Comparison of ENCODE assay signal across 8 mouse cellular contexts in genomic region chr15:27702031-27702971, GRCm38 (mm10). TPM values are rescaled to one million over a fixed set of nuclear protein-coding genes. Genes with fewer than 3 reads are reported as not detected.
DNase-seq lines count a peak whose midpoint lies in the region; ATAC-seq and TF ChIP-seq lines count a peak whose summit lies in the region.

No protein-coding gene starts in this region.

- TF ChIP-seq CTCF in lung, adult 2 months (IDR thresholded peaks at IDR 0.05; ENCODE audit: insufficient read depth, low read length), result no peak
- no peak for TF ChIP-seq CTCF in liver, embryonic 14.5 days (IDR thresholded peaks at IDR 0.05; ENCODE audit: low read depth)

- H3K9ac ChIP-seq in liver, embryonic 14.5 days (replicated peaks), result no peak overlapping the region

- H3K4me3 ChIP-seq in lung, adult 2 months (replicated peaks; ENCODE audit: extremely low read depth, low read depth, low read length), result no peak overlapping the region
- no peak overlapping the region for H3K4me3 ChIP-seq in liver, embryonic 14.5 days (ENCODE audit: insufficient read depth in 1 of 2, low read depth in 2 of 2, low read length in 2 of 2)

- DNase-seq in lung, adult 18-20 months, result peak; percentile 29 to 42
- no peak for DNase-seq in lung, adult 2 months
- peak; percentile 17 for DNase-seq in heart, postnatal 4 days
- no peak for DNase-seq in liver, embryonic 14.5 days (ENCODE audit: low read depth in 3 of 3, low spot score in 3 of 3)
- peak; percentile 41 for DNase-seq in splenic B cell, adult 2 months (ENCODE audit: low read depth, low spot score)
- no peak for DNase-seq in cerebellum, postnatal 25 days
- DNase-seq in gastrocnemius, postnatal 36 days, result no peak

- TF ChIP-seq EP300 in liver, embryonic 14.5 days (IDR thresholded peaks at IDR 0.05; ENCODE audit: low read depth), result no peak

- no peak overlapping the region for H3K4me2 ChIP-seq in liver, embryonic 14.5 days (ENCODE audit: low read depth)

- H3K4me1 ChIP-seq in lung, adult 2 months (ENCODE audit: control insufficient read depth, insufficient read depth, low read length), result 0 out of 2 replicates have a peak, but pooled peaks cover 3% of the 10 kb centered on the region
- peaks cover 0 to 6% of the 10 kb centered on the region in 2 experiments; a peak in 2 of 4 replicates for H3K4me1 ChIP-seq in liver, embryonic 14.5 days (replicated peaks; ENCODE audit: control insufficient read depth in 2 of 2, insufficient read depth in 2 of 2, low read length in 1 of 2)

- TF ChIP-seq POLR2A in lung, adult 2 months (IDR thresholded peaks at IDR 0.05; ENCODE audit: borderline replicate concordance, extremely low read depth, low read depth, low read length), result no peak

- peak; percentile 91 for ATAC-seq in common myeloid progenitor, adult 5-6 weeks (replicated peaks; ENCODE audit: low read depth, poor library complexity, severe bottlenecking)
- peak; percentile 50; the same call in 1 of the 2 replicates for ATAC-seq in liver, embryonic 14.5 days (ENCODE audit: insufficient read depth)

- intact Hi-C loops in gastrocnemius, postnatal 36 days (cut with DNase I), result no loop called here

- WGBS in lung, adult 2 months, result 18% methylated on average over 11 of the region's 11 CpGs
- WGBS in liver, embryonic 14.5 days (ENCODE audit: insufficient replicate concordance), result 4% methylated on average over 11 of the region's 11 CpGs

- H3K36me3 ChIP-seq in liver, embryonic 14.5 days (replicated peaks; ENCODE audit: control insufficient read depth, insufficient read depth, low read depth), result no peaks in the 10 kb centered on the region
- no peaks in the 10 kb centered on the region for H3K36me3 ChIP-seq in splenic B cell, adult 2 months (ENCODE audit: control insufficient read depth, insufficient read depth, low read length, poor library complexity, severe bottlenecking)

- no peaks in the 10 kb centered on the region for H3K9me3 ChIP-seq in liver, embryonic 14.5 days (ENCODE audit: control insufficient read depth, low read length)

- no peaks in the 10 kb centered on the region for H3K27me3 ChIP-seq in liver, embryonic 14.5 days (ENCODE audit: control insufficient read depth, insufficient read depth, low read length)
- H3K27me3 ChIP-seq in splenic B cell, adult 2 months (ENCODE audit: control insufficient read depth, insufficient read depth, low read length, poor library complexity, severe bottlenecking), result no peaks in the 10 kb centered on the region

- H3K27ac ChIP-seq in liver, embryonic 14.5 days, result no peak overlapping the region

RNA-seq across cellular contexts. Expression of gene Otulinl, which starts 20.9 kb away (rescaled TPM):
- 7.5 and 9.9 TPM in 2 replicates for polyA plus RNA-seq in lung, adult 2 months (2012; rRNA removed)
- 18.7 and 19.6 TPM in 2 replicates for total RNA-seq in common myeloid progenitor, adult 5-6 weeks (2017)
- total RNA-seq in heart, postnatal 4 days (2021), result 1 to 10 TPM; 1.3 to 2.4 TPM
- polyA plus RNA-seq in liver, embryonic 14.5 days (2012; rRNA removed), result 2.4 and 3.3 TPM in 2 replicates
- 6.8 and 8.7 TPM in 2 replicates for polyA plus RNA-seq in liver, embryonic 14.5 days (2014; fragmentation: Nextera tagmentation; extraction: Ambion mirVana)
- total RNA-seq in gastrocnemius, postnatal 36 days (2021), result 1 to 10 TPM in 1 of 2 experiments, under 1 TPM in 1; 0.91 to 1.4 TPM

Comparison
In these comparisons a context has a peak if more than half of its experiments do, and no peak if none do; other contexts are left out.
1. DNase-seq: peak in lung, adult 18-20 months (2 of 2), heart, postnatal 4 days (single experiment) and splenic B cell, adult 2 months (single experiment); none in lung, adult 2 months (single experiment), liver, embryonic 14.5 days (0 of 3), cerebellum, postnatal 25 days (0 of 2) and gastrocnemius, postnatal 36 days (0 of 2).